Mouse (Mus musculus): Measurements from ENCODE around the gene 1700029I15Rik.

Gene 1700029I15Rik

DNA sequence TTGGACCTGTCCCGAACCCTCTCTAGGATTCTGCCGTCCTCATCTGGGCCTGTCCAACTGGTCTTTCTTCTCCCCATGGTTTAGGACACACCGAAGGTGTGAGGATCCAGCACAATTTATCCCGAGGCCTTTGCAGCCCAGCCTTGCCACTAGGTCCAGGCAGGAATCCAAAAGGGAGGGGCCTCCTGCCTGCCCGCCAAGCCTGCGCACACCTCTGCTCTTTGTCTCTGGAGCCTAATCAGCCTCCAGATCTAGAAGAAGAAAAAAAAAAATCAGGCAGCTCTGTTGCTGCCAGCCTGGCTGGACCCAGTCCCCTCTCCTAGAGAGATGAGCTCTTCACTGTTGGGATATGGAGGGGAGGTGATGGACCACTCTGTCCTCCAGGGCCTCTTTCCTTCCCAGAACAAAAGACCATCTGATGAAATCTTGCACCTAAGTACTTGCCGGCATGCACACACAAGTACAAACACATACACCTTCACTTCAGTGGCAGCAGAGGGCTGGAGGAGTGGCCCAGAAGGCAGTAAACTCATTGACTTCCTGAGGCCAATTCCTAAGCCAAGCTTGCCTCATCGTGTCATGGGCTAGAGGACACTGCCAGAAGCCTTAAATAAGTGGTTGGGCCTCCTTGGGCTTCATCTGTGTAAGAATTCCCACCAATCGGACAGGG, 9.4 kb upstream of the 1700029I15Rik start:
- DNase-seq (ENCODE audit: low read depth in 1 of 2, low spot score in 2 of 2), result no peak

GRCm38 (mm10) chr2:92373437-92373813, 8.9 kb upstream of the 1700029I15Rik start:
- DNase-seq (ENCODE audit: low read depth in 1 of 2, low spot score in 2 of 2), result no peak

DNA sequence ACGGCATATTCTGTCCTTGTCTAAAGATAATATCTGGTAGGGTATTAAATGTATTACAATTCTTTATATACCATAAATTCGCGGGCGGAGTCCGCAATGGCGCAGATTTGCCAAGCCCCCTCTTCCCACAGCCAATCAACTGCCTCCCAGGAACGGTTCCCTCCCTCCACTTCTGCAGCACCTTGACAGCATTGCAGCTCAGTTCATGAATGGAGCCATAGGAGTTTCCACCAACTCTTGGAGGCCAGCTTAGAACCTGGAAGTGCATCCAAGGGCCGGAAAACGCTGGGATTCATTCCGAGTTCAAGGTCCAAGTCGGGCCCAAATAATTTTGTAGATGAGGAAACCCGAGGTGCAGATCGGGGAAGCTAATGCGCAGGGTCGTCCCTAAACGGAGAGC, 7.8 kb upstream of the 1700029I15Rik start, which contains the start of the genes Pex16 and Large2:
TSS of gene Pex16 (plus strand) at position 163 of the 400 bp plus-strand sequence.
TSS of gene Large2 (minus strand) at position 356 of the 400 bp plus-strand sequence.
- no peak for DNase-seq (ENCODE audit: low read depth in 1 of 2, low spot score in 2 of 2)

- DNase-seq (ENCODE audit: low read depth in 1 of 2, low spot score in 2 of 2), result peak; percentile 94 to 97
These were observed 7.2 kb upstream of the 1700029I15Rik start for GRCm38 (mm10) chr2:92375099-92375623.

DNA sequence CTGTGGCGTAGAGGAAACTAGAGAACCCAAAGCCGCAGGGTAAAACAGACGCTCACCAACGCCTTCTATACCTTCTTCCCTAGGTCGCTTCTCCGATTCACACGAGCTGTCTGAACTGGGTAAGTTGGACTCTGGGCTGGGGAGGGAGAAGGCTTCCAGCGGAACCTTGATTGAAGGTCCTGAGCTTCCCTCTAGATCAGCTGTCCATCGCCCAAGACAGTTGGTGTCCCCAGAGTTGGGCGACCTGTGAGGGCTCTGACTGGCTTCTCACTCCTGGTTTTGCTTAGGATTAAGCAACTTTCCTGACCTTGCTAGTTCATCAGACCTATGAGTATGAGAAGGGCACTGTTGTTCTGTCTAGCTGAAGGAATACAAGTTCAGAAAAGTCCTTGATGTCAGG, 6.5 kb upstream of the 1700029I15Rik start:
- no peak for DNase-seq (ENCODE audit: low read depth in 1 of 2, low spot score in 2 of 2)

DNA sequence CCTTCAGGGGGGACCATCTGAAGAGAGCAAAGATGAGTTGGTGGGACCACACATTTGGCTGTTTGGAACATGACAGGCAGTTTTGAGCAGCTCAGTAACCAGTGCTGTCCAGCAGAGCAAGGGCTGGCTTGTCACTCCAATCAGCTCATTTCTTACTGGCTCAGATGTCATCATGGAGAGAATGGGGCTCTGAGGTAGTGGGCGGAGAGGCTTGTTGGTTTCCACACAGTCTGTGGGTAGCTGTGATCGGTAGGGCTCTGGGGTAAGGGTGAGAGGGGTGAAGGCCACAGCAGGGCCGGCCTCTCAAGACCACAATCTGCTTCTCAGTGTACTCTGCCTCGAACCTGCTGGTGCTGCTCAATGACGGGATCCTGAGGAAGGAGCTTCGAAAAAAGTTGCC, 6.0 kb upstream of the 1700029I15Rik start:
- no peak for DNase-seq (ENCODE audit: low read depth in 1 of 2, low spot score in 2 of 2)

DNA sequence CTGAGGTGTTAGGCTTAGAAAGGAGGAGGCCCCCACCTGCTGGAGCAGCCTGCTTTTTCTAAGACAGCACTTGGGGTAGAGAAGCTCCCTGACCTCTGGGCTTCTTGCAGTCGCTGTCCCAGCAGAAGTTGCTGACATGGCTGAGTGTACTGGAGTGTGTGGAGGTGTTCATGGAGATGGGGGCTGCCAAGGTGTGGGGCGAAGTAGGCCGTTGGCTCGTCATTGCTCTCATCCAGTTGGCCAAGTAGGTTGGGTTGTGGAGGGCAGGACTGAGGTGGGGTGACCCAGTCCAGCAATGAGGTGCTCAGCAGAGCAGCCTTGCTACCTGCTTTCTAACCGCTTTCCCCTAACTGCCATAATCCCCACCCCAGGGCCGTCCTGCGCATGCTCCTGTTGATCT, 5.0 kb upstream of the 1700029I15Rik start:
- no peak for DNase-seq (ENCODE audit: low read depth in 1 of 2, low spot score in 2 of 2)

- DNase-seq (ENCODE audit: low read depth in 1 of 2, low spot score in 2 of 2), result no peak
These were observed 2.4 kb upstream of the 1700029I15Rik start for GRCm38 (mm10) chr2:92379783-92380494.

DNA sequence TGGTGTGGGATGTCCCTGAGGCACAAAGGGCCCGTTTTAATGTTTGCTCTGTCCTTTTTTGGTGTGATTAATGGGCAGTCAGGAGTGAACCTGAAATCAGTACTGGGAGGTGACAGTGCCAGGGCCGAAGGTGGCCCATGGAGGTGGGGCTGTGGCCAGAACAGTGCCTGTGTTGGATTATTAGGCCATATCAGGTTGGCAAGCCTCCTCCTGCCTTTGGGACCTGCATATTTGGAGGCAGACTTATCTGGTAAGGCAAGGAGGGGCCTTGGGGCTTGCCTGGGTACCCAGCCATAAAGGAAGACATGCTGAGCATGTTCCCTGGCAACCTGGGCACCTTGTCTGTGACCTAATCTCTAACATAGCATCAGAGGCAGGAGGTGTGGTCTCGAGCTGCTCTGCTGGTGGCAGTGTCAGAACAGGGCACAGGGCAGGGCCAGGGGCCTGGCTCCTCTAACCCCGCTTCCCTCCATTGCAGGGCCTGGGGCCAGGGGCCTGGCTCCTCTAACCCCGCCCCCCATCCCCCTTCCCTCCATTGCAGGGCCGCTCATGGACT, 1.8 kb upstream of the 1700029I15Rik start:
- DNase-seq (ENCODE audit: low read depth in 1 of 2, low spot score in 2 of 2), result no peak

DNA sequence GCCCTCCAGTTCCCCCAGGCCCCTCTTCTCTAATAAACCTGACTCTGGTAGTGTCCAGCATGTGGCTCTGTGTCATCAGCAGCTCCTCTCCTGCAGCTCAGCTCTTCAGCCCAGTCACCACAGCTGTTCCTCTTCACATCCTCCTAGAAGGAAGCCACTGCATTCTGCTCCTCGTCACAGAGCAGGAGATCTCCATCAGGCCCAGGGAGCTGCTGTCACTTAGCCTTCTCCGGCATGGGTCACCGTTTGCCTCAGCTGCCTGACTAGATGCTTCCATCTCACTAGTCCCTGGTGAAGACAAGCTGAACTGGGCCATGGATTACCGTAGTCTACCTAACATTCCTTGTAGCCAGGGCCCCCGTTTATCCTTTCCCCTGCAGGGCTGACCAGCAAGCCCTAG, 1.2 kb upstream of the 1700029I15Rik start:
- no peak for DNase-seq (ENCODE audit: low read depth in 1 of 2, low spot score in 2 of 2)

- DNase-seq (ENCODE audit: low read depth in 1 of 2, low spot score in 2 of 2), result no peak
These were observed 421 bp downstream of the 1700029I15Rik start for GRCm38 (mm10) chr2:92382759-92383158.

GRCm38 (mm10) chr2:92384101-92384500, 1.8 kb downstream of the 1700029I15Rik start:
- DNase-seq (ENCODE audit: low read depth in 1 of 2, low spot score in 2 of 2), result no peak

GRCm38 (mm10) chr2:92385113-92386051, 3.0 kb downstream of the 1700029I15Rik start:
- no peak for DNase-seq (ENCODE audit: low read depth in 1 of 2, low spot score in 2 of 2)

GRCm38 (mm10) chr2:92386821-92387570, 4.7 kb downstream of the 1700029I15Rik start:
- DNase-seq (ENCODE audit: low read depth in 1 of 2, low spot score in 2 of 2), result no peak

DNA sequence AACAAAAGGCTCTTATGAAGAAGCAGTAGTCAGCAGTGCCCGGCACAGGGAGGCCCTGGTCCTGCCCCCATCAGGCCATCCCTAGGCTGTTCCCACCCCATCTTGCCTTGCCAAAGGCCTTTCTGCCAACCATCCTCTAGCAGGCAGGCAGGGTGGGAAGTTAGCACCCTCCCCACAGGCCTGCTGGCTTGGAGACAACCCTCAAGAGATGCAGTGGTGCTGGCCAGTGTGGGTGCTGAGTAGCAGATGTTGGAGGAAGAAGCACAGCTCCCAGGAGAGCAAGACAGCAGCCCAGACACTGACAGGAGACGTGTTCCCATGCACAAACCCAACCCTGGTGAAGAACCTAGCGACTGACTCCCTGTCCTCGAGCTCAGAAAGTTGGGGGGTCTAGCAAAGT, 5.3 kb downstream of the 1700029I15Rik start:
- DNase-seq (ENCODE audit: low read depth in 1 of 2, low spot score in 2 of 2), result no peak

DNA sequence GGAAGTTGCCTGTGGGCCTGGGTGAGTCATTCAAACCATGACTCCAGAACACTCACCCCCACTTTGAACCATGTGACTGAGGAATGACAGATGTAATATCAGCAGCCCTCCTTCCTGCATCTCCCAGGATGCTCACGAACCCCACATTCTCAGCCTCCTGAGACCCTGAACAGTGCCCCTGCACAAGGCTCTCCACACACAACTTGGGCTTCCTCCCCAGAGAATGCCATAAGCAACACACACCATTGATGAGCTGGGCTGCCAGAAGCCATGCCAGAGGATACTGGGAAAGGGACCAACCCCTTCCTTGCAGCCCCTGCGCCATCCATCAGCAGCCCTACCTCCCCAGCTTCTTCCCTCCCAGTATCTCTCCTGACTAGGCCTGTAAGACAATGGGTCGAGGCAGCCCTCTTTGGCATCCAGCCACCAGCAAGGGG, 5.8 kb downstream of the 1700029I15Rik start:
- no peak for DNase-seq (ENCODE audit: low read depth in 1 of 2, low spot score in 2 of 2)

DNA sequence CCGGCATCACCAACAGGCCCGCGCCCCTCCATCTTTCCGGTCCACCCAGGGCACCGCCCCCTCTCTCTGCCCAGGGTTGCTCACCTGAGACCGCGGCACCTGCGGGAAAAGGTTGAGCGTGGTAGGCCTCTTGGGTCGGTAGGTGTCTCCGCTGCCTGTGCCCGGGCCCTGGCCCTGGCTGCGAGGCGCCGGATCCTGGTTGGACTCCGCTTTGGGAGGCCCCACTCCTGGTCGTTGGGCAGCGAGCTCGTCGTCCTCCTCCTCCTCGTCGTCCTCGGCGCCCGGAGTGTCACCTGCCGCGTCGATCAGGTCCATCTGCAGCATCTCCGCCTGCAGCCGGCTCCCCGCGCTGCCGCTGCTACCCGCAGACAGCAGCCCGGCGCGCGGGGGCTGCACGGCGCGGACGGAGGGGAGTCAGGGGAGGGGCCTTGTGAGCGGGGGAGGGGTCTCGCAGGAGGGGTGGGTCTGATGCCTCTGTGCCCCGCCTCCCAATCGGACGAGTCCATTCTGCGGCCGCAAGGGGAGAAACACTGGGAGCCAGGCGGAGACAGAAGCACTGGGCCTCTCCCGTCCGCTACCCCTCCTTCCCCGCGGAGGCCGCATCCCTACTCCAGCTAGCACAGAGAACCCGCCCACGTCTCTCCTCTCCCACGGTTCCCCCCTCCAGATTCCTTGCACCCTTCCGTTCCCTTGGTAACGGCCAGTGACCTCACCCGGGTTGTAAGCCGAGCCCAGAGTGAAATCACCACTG, 6.7 kb downstream of the 1700029I15Rik start:
- DNase-seq (ENCODE audit: low read depth in 1 of 2, low spot score in 2 of 2), result peak in 1 of 2 experiments; percentile 18

DNA sequence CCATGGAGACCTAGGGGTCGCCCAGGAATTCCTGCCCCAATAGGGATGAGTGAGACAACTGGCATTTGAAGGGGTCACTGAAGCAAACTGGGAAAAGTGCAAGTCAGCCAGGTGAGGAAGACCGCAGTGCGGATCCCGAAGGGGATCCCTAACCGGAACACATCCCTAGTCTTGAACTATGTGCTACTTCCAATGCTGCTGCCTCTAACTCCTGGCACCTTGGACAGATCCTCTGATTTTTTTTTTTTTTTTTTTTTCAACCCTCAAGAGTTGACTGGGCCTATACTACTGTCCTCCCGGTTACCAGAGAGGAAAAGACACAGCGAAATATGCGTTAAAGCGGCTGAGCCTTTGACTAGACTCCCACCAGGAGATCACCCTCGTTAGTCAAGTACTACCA, 7.3 kb downstream of the 1700029I15Rik start:
- DNase-seq (ENCODE audit: low read depth in 1 of 2, low spot score in 2 of 2), result no peak

GRCm38 (mm10) chr2:92390206-92390930, 8.0 kb downstream of the 1700029I15Rik start:
- DNase-seq (ENCODE audit: low read depth in 1 of 2, low spot score in 2 of 2), result no peak
